Mouse (Mus musculus) kidney, embryonic 15.5 days (tissue): ENCODE results near the gene Ripor2. TPM values are rescaled to one million over a fixed set of nuclear protein-coding genes. Genes with fewer than 3 reads are reported as not detected.
A peak's percentile ranks its signal among the peaks of the same experiment; 100 is the strongest.

Experiments used
- ATAC-seq: fragments of 200-750 bp; cut with Nextera tagmentation; replicated peaks from 2 replicates; pipeline ENCODE4 v1.8.0; 2017; ENCODE audit warnings: moderate TSS enrichment; ENCODE audit not compliant: low FRiP score
- H3K27ac ChIP-seq: fragments of 300-500 bp; sonication (generic); 2 replicates; pipeline ENCODE4 v1.5.1; 2015; ENCODE audit warnings: mild to moderate bottlenecking, inconsistent platforms
- H3K27me3 ChIP-seq: fragments of 300-500 bp; sonication (generic); 2 replicates; pipeline ENCODE4 v1.6.1; 2015; ENCODE audit warnings: inconsistent platforms
- H3K36me3 ChIP-seq: fragments of 300-500 bp; sonication (generic); 2 replicates; pipeline ENCODE4 v1.6.1; 2015; ENCODE audit warnings: inconsistent platforms
- H3K4me1 ChIP-seq: fragments of 300-500 bp; sonication (generic); 2 replicates; pipeline ENCODE4 v1.6.1; 2015; ENCODE audit warnings: inconsistent platforms
- H3K4me2 ChIP-seq: fragments of 300-500 bp; sonication (generic); 2 replicates; pipeline ENCODE4 v1.6.1; 2015; ENCODE audit warnings: moderate library complexity, mild to moderate bottlenecking, inconsistent platforms
- H3K4me3 ChIP-seq: fragments of 300-500 bp; sonication (generic); replicated peaks from 2 replicates; pipeline ENCODE4 v1.5.1; 2015; ENCODE audit warnings: mild to moderate bottlenecking, inconsistent platforms
- H3K9ac ChIP-seq: fragments of 300-500 bp; sonication (generic); 2 replicates; pipeline ENCODE4 v1.6.1; 2015; ENCODE audit warnings: mild to moderate bottlenecking, inconsistent platforms
- H3K9me3 ChIP-seq: fragments of 300-500 bp; sonication (generic); replicated peaks from 2 replicates; pipeline ENCODE4 v1.6.1; 2016; ENCODE audit warnings: inconsistent platforms
- WGBS: fragments of 180-500 bp; shearing (Covaris S2); methylation state at CpG from one replicate; pipeline ENCODE4 v1.1.7; 2015; ENCODE audit warnings: mixed read lengths; 5-methylcytosine and 5-hydroxymethylcytosine counted together
- polyA plus RNA-seq: library from polyadenylated mRNA; unstranded; fragments of >200 nt; fragmentation: Nextera tagmentation; extraction: Ambion mirVana; gene quantifications from 2 replicates; pipeline ENCODE4 v1.2.1, GENCODE M21; 2015

Gene Ripor2
- polyA plus RNA-seq, 1 experiment from 2014 or later = 2.7 TPM

DNA sequence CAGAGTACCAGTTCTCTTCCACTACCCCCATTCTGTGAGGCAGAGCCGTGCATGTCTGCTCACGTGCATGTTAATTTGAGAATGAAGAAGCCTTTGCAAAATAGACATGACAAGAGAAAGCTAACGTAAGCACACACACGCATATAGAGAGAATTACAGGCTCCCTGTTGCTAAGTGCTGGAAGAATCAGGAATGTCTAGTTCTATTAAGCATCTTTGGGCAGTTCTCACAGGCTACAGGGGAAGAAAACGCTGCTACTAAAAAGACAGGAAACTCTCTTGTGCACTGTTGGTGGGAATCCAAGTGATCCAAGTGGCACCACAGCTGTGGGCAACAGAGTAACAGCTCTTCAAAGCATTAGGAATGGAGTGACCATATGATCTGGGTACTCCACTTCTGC, 43.1 kb downstream of the Ripor2 start:
- peaks cover 18% of the 10 kb centered on the region for H3K4me1 ChIP-seq
- H3K36me3 ChIP-seq = no peaks in the 10 kb centered on the region
- no peak overlapping the region for H3K4me2 ChIP-seq
- WGBS = 88% methylated on average over 5 of the region's 5 CpGs
- no peak overlapping the region for H3K9ac ChIP-seq
- no peak overlapping the region for H3K27ac ChIP-seq
- ATAC-seq = no peak
- H3K4me3 ChIP-seq = no peak overlapping the region
- no peaks in the 10 kb centered on the region for H3K9me3 ChIP-seq
- H3K27me3 ChIP-seq = no peaks in the 10 kb centered on the region

DNA sequence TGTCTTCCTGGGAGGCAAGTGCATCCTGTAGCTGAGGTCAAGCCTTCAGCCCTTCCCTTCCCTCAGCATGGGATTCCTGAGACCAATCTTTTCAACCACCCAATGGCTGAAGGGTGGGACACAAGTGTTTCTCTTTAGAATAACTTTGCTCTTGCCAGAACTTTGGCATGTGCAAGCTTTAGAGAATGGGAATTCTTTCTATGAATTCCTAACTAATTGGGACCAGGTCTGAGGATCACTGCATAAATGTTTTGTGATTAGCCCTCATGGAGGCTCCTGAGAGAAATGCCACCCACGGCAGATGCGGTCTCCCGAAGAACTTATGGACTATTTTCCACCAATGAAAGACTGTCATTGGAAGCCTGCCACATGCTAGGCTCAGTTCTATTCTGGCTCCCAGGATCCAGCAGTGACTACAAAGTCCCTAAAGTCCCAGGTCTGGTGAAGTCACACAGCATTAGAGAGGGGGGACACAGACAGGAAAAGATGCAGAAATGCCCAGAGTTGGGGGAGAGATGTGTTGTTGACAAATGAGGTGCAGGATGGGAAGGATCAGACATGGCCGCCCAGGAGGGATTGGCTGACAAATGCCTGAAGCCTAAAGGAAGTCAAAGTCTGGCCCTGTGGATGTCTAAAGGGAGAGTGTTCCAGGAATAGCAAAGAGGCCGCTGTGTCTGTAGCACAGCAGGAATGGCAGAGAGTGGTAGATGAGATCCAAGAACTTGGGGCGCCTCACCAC, 44.9 kb downstream of the Ripor2 start:
- ATAC-seq = no peak
- Histone ChIP-seq H3K4me1 (0 out of 2 replicates have a peak, but pooled peaks cover 6% of the 10 kb centered on the region), H3K4me3 (no peak overlapping the region), H3K27me3 (no peaks in the 10 kb centered on the region), H3K36me3 (no peaks in the 10 kb centered on the region), H3K9ac (no peak overlapping the region), H3K27ac (no peak overlapping the region), H3K4me2 (no peak overlapping the region), H3K9me3 (no peaks in the 10 kb centered on the region)
- WGBS = 93% methylated on average over 6 of the region's 6 CpGs

DNA sequence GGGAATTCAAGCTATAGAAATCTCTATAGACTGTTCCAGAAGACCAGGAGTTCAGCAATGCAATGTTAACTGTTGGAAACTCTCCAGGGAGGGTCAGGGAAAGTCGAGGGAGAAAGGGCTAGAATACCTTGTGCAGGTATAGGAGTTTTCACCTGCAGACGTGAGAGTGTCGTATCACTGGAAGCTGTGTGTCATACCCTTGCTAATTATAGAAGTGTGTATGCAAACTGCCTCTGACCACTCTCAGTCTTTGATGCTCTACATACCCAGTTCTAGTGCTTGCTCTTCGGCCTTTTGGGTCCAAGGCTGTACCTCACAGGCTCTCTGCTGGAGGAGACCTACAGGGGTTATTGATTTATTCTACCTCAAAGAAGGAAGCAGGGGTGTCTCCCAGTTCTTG, 46.2 kb downstream of the Ripor2 start:
- Histone ChIP-seq H3K9ac (no peak overlapping the region), H3K27ac (no peak overlapping the region), H3K27me3 (no peaks in the 10 kb centered on the region), H3K4me3 (no peak overlapping the region), H3K4me1 (0 out of 2 replicates have a peak, but pooled peaks cover 6% of the 10 kb centered on the region), H3K4me2 (no peak overlapping the region), H3K36me3 (no peaks in the 10 kb centered on the region), H3K9me3 (no peaks in the 10 kb centered on the region)
- WGBS = 84% methylated on average over 4 of the region's 4 CpGs
- ATAC-seq = no peak

DNA sequence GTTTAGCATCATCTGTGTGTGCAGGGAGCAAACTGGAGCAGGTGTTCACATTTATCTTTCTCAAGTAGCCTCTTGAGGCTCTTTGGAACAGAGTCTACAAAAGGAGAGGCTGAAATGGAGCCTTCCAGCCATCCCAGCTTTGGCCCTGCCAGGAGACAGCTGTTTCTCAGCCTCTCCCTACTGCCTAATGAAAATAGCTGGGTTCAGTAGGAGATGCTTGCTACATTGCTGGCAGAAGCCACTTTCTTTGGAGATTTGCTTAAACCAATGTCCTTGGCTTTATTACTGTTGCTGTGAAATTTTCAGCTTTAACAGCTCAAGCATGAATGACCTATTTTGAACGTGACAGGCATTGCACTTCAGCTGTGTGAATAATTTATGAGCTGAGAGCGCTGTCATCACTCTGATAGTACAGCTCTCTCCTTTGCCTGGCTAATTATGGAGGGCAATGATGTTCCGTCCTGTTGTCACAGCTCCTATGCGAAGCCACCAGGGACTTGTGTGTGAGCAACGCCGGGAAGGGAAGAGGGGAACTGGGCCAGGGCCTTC, 47.2 kb downstream of the Ripor2 start:
- Histone ChIP-seq H3K36me3 (no peaks in the 10 kb centered on the region), H3K4me2 (no peak overlapping the region), H3K9me3 (no peaks in the 10 kb centered on the region), H3K27ac (no peak overlapping the region), H3K4me3 (no peak overlapping the region), H3K27me3 (no peaks in the 10 kb centered on the region), H3K4me1 (0 out of 2 replicates have a peak, but pooled peaks cover 6% of the 10 kb centered on the region), H3K9ac (no peak overlapping the region)
- ATAC-seq = no peak
- 52% methylated on average over 6 of the region's 6 CpGs for WGBS

DNA sequence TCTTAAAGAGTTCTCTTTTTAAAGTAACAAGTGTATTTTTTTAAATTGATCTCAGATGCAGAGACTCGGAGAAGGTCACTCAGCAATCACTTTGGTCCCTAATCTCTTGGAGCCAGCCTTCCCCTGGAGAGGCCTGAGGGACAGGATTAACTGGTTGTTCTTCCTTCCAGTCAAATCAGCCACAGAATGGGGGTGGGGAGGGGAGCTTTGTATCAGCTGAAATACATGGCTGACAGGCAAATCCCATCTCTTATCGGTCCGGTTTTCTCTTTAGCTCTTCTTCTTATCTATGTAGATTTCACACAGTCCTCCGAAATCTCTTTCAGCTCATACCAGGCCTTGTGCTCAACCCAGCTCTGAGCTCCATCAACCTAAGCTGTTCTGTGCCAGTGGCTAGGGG, 48.4 kb downstream of the Ripor2 start:
- Histone ChIP-seq H3K27me3 (no peaks in the 10 kb centered on the region), H3K9ac (no peak overlapping the region), H3K27ac (no peak overlapping the region), H3K9me3 (no peaks in the 10 kb centered on the region), H3K4me1 (0 out of 2 replicates have a peak, but pooled peaks cover 6% of the 10 kb centered on the region), H3K36me3 (no peaks in the 10 kb centered on the region), H3K4me3 (no peak overlapping the region), H3K4me2 (no peak overlapping the region)
- ATAC-seq = no peak
- WGBS = 85% methylated on average over 4 of the region's 4 CpGs

DNA sequence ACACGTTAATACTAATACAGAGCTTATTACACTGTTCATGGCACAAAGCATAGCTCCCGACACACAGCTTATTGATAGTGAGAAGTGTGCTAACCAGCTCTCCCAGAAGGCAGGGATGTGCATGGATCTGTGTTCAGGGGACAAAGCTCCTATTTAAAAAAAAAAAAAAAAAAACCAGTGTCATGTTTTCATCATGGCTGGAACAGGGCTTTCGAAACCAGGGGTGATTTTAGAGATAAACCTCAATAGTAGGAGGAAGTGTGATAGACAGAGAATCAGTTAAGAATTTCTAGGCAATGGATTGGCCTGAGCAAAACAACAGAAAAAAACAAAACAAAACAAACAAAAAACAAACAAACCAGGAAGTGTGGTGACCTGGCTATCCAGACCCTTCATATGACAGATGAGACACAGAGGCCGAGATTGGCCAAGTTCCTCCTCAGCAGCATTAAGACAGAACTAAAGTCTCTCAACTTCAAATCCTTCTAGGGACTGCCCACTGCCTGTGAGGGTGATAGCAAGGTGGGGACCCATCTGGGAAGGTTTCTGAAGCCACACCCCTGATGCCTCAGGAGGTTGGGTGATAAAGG, 51.1 kb downstream of the Ripor2 start:
- Histone ChIP-seq H3K27me3 (peaks cover 8% of the 10 kb centered on the region), H3K27ac (no peak overlapping the region), H3K4me3 (no peak overlapping the region), H3K4me2 (no peak overlapping the region), H3K9me3 (no peaks in the 10 kb centered on the region), H3K9ac (no peak overlapping the region), H3K4me1 (peaks cover 11% of the 10 kb centered on the region), H3K36me3 (no peaks in the 10 kb centered on the region)
- ATAC-seq = no peak
- WGBS = 63% methylated on average over 4 of the region's 4 CpGs

DNA sequence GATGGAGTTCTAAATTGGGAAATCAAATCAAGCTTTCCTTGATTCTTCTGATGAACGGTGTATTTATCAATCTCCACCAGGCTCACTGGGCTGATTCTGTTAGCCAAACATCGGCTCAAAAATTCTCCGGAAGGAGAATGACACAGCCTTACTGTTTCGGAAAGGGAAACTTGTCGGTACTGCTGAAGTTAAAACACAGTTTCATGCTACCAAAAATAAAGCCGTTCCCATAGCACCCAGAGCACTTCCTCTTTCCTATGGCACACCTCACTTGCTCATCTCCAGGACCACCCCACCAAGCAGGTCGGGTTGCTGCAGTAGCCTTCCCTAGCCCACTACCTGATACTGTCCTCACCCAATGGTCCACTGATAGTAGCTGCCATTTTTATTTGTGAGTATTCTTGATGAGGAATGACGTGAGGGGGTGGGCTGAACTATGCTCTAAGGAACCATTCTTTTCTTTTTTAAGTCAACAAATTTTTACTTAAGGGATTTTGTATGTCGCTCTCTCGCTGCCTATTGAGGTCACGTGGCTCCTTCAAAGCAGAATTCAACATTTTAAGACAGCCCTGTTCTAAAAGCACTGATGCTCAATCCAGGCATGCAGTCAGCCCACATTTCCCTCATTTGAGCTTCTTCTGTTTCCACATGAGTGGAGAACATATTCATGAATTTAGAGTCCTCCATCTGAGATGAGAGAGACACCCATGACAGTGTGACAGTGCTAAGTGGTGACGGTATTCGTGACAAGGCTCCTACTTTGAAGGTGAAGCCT, 52.5 kb downstream of the Ripor2 start:
- Histone ChIP-seq H3K36me3 (no peaks in the 10 kb centered on the region), H3K27me3 (peaks cover 8% of the 10 kb centered on the region), H3K9me3 (no peaks in the 10 kb centered on the region), H3K9ac (no peak overlapping the region), H3K4me2 (no peak overlapping the region), H3K4me3 (no peak overlapping the region), H3K27ac (no peak overlapping the region), H3K4me1 (peaks cover 17% of the 10 kb centered on the region)
- WGBS = 86% methylated on average over 13 of the region's 13 CpGs
- no peak for ATAC-seq

DNA sequence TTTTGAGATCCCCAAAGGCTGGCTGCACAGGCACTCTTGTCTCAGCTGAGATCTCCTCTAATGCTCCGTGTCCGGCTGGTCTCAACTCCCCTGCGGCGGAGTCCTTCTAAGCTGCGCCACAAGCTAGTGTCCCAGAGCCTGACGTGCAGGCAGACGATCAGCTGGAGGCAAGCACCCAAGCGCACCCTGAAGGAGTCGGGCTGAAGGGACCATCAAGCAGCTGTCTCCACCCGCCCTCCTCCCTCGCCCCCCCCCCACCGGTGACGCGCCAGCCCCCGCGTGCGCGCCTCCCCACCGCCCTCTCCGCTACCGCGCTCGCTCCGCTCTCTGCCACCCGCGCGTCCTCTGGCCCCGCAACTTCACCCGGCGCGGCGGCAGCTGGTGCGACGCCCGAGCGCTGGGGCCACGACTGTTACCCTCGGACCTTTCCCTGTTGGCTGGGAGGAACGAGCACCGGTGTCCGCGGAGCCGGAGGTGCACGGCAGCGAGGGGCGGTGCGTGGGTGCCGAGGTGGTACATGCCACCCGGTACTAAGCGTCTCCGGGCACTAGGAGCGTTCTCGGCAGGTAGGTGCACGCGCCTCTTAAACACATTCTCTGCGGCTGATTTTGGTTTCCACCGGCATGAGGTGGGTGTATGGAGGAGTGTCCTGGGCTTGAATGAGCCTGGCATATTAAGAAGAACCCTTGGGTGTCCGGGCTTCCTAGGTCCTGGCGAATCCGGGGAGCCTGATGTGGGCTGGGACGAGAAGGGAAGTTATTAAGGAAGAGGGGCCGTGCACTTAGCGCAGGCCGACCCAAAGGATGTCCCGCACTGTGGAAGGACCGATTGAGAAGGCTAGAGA, 56.6 kb downstream of the Ripor2 start:
- WGBS = under 1% methylated on average over 64 of the region's 66 CpGs
- peak; percentile 69 for ATAC-seq
- H3K27me3 ChIP-seq = peaks cover 8% of the 10 kb centered on the region
- H3K4me1 ChIP-seq = peaks cover 30% of the 10 kb centered on the region
- H3K9ac ChIP-seq = peak overlapping the region; percentile 53
- H3K27ac ChIP-seq = no peak overlapping the region
- H3K4me3 ChIP-seq = peak overlapping the region; percentile 54
- H3K36me3 ChIP-seq = no peaks in the 10 kb centered on the region
- peak overlapping the region; percentile 98 for H3K4me2 ChIP-seq
- H3K9me3 ChIP-seq = no peaks in the 10 kb centered on the region

DNA sequence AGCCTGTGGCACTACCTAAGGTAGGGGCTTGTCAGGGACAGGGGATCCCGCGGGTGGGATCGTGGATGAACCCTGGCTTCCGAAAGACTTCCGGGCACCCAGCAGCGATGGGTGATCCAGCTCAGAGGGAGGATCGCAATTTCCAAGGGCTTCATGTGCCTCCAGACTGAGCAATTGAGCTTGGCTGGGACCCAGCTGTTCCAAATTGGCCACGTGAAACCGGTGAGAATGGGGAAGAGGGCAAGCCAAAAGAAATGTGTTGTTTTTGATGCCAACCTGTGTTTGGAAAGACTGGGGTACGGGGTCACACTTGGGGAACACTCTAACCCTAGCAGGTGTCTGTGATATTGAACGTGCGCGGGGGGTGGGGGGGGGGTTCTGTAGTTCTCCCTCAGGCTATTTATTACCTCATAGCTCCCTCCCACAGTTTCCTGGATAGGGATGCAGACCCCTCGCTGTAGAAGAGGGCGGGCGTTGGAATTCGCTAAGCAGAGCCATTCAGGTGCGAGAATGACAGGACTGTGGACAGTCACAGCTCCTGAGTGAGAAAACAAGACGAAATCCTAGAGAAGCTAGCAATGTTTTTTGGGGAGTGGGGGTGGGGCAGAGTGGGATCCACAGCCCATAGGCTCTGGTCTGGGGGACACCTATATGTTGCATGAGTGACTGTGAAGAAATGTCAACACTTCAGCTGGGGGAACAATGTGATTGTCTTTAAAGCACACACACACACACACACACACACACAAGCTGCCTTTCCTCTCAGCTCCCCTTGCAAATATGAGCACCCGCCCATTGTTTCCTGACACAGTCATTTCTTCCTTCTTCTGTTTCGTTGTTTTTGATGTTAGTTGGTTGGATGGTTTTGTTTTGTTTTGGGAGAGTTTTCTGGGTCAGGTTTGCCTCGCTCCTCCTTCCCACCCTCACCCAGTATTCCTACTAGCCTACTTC, 57.5 kb downstream of the Ripor2 start:
- Histone ChIP-seq H3K9me3 (no peaks in the 10 kb centered on the region), H3K27ac (no peak overlapping the region), H3K36me3 (no peaks in the 10 kb centered on the region), H3K27me3 (peaks cover 8% of the 10 kb centered on the region), H3K9ac (peak overlapping the region; percentile 53; the same call in 1 of the 2 replicates), H3K4me2 (peak overlapping the region; percentile 98), H3K4me1 (peaks cover 30% of the 10 kb centered on the region), H3K4me3 (peak overlapping the region; percentile 54)
- ATAC-seq = peak; percentile 69; the same call in 1 of the 2 replicates
- WGBS = 8% methylated on average over 22 of the region's 22 CpGs

DNA sequence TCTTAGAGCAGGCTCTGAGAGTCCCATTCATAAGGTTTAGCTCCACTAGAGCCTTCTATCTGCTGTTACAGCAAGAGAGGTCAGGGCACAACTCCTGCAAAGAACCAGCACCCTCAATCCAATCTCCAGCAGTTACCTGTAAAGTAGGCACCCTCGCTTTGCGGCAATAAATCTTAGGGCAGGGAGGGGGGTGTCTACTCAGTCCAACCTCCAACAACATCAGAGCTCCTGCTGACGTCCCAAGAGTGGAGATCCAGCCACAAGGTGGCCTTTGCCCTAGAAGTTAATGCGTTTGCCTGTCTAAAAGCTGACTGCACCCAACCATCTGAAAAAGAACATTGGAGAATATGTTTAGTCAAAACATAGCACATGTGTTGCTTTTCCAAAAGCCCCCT, 58.2 kb downstream of the Ripor2 start:
- no peaks in the 10 kb centered on the region for H3K36me3 ChIP-seq
- no peak for ATAC-seq
- H3K9me3 ChIP-seq = no peaks in the 10 kb centered on the region
- no peak overlapping the region; the same call in 1 of the 2 replicates for H3K27ac ChIP-seq
- H3K27me3 ChIP-seq = peaks cover 8% of the 10 kb centered on the region
- H3K4me1 ChIP-seq = peaks cover 30% of the 10 kb centered on the region
- H3K9ac ChIP-seq = no peak overlapping the region
- no peak overlapping the region for H3K4me3 ChIP-seq
- WGBS = 30% methylated on average over 4 of the region's 4 CpGs
- peak overlapping the region; percentile 98; the same call in 1 of the 2 replicates for H3K4me2 ChIP-seq
